Mouse (Mus musculus): ENCODE results near the gene Eefsec. TPM values are rescaled to one million over a fixed set of nuclear protein-coding genes. Genes with fewer than 3 reads are reported as not detected.

The Eefsec gene
- total RNA-seq (2023): 10 to 100 TPM; 14.1 to 18.8 TPM

DNA sequence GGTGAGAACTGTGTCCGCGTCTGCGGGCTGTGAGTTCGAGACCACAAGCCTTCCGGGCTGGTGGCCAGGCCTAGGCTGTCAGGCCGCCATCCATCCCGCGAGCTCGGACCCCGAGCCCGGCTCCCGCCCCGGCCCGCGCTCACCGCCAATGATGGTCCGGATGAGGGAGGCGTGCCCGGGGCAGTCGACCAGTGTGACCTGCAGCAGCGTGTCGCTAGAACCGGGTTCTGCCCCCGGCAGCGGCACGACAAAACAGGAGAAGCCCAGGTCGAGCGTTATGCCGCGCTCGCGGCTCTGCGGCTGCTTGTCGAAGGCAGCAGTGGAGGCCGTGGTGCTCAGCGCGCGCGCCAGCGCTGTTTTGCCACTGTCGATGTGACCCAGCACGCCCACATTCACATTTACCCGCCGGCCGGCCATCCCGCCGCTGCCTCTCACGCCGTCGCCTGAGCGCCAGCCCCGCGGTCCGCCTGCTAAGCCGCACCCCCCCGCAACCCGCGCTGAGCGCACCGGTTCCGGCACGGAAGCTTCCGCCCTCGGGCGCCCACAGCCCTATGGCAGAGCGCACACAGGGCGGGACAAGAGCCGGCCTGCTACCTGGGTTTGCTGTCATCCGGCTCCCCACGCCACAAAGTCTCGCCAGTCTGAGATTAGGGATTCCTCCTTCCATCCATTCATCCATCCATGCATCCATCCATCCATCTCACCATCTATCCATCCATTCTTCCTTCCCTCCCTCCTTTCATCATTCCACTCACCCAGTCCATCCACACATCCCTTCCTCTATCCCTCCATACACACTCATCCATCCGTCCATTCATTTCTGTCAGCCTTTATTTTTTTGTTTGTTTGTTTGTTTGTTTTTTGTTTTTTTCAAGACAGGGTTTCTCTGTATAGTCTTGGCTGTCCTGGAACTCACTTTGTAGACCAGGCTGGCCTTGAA is at the start of gene Eefsec:
TSS of gene Eefsec (minus strand) at position 477 of the 940 bp plus-strand sequence.

DNA sequence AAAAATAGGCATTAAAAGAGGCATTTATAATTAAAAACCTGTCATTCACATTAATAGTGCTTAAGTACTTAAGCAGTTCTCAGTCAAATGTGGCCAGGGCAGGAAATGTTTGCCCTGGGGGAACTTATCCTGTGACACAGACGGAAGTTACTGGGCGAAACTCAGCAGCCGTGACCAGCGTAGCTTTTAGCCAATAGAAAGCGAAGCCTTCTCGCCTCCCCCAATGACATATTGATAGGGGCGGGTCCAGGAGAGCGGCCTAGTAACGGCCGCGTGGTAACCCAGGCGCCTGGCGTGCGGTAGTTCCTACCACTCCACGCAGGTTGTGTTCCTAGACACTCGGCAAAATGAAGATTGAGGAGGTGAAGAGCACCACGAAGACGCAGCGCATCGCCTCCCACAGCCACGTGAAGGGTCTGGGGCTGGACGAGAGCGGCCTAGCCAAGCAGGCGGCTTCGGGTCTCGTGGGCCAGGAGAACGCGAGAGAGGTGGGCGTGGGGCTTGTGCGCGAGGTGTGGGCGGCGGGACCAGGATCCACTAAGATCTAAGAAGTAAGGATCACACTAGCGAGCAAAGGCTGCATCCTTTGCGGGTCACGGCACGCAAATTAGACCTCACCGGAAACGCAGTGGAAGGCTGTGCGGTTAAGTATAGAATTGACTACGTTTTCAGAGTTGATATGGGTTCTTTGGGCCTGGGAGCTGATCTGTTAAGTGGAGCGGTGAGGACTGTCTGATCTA is 19.0 kb upstream of the Eefsec start, which contains the start of gene Ruvbl1:
TSS of gene Ruvbl1 (plus strand) at position 229 of the 740 bp plus-strand sequence.

DNA sequence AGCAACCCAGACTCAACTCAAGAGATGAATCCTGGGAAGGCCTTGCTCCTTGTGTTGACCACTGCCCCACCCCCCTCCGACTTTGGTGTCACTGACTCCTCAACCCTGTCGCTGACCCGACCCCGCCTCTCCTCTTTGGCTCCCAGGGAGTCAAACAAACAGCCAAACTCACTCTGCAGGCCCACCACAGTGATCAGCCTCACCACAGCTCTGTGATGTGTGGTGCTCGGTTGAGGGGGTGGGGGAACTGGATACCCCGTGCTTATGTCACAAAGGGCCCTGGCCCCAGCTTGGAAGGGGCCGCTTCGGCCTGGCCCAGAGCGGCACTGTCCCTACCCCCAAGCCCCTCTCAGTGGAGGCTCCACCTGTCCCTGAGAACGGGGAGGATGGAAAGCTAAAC is 224.4 kb downstream of the Eefsec start, which contains the start of gene Dnajb8:
TSS of gene Dnajb8 (plus strand) at position 301 of the 400 bp plus-strand sequence.

Other genes starting within 250 kb of the Eefsec start
- gene Dnajb8, start 224.3 kb downstream of the Eefsec start, total RNA-seq (2023): not detected
- 10 to 100 TPM; 11.3 to 21.0 TPM for gene Ruvbl1, start 18.9 kb upstream of the Eefsec start, total RNA-seq (2023)
- gene Sec61a1, start 72.4 kb upstream of the Eefsec start, total RNA-seq (2023): 100 to 1,000 TPM; 211 to 216 TPM
- gene Kbtbd12, start 191.4 kb upstream of the Eefsec start, total RNA-seq (2023): under 1 TPM in 1 of 2 experiments, not detected in 1; 0.58 TPM